Mouse (Mus musculus) testis, adult 10 weeks (tissue): ENCODE measurements around the gene Cd247. TPM values are rescaled to one million over a fixed set of nuclear protein-coding genes. Genes with fewer than 3 reads are reported as not detected.

Source experiments
- polyA plus RNA-seq: library from polyadenylated mRNA; stranded (reverse); fragments of 350-450 nt; fragmentation: Illumina TruSeq; extraction: RNeasy Lipid Tissue Mini Kit (QIAGEN cat#74804); gene quantifications from one replicate; pipeline ENCODE4 v1.2.3, GENCODE M21; 2014; ENCODE audit warnings: low read depth, low replicate concordance

The Cd247 gene
- 15.6 TPM for polyA plus RNA-seq

DNA sequence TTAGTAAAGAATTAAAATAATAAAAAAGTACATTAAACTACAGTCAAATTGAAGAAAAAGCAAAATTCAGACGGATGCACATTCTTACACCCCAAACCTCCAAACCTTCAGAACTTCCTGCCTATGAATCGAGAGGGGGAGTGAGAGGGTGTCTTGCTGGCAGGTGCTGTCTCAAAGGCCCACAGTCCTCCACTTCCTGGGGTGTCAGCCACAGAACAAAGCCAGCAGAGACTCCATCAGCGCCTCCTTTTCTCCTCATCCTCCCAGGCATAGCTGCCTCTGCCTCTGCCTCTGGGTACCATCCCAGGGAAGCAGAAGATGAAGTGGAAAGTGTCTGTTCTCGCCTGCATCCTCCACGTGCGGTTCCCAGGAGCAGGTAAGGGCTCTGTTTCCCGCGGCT is at the start of gene Cd247:
Gene Cd247, plus strand, starts transcription at position 171 of the 400 bp plus-strand sequence.

DNA sequence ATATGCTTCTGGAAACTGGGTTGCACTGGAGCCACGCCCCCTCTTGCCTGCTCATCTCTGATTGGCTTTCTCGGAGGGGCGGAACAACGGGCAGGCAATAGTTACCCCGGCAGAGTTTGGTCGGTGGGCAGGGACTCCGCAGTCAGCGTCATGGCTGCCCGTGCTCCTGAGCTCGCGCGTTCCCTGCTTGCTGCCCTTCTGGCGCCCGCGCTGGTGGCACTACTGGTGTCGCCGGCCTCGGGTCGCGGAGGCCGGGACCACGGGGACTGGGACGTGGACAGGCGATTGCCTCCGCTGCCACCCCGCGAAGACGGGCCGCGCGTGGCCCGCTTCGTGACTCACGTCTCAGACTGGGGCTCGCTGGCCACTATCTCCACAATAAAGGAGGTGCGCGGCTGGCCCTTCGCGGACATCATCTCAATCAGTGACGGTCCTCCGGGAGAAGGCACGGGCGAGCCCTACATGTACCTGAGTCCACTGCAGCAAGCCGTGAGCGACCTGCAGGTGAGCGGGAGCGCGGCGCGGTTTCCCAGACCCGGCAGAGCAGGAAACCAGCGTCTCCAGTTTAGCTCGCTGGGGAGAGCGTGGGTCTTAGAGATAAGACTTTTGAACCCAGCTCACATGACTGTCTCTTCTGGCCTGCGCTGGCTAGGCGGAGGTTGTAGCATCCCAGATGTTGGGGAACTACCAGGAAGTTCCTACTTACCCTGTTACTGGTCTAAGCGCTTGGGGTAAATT is 24.7 kb upstream of the Cd247 start, which contains the start of gene Creg1:
Gene Creg1, plus strand, starts transcription at position 112 of the 738 bp plus-strand sequence.

Other genes starting within 250 kb of the Cd247 start
- 36.5 TPM for gene Mpzl1, start 154.1 kb upstream of the Cd247 start, polyA plus RNA-seq
- 1.0 TPM for gene Rcsd1, start 78.9 kb upstream of the Cd247 start, polyA plus RNA-seq
- gene Creg1, start 24.9 kb upstream of the Cd247 start, polyA plus RNA-seq: 109 TPM
- 16.0 TPM for gene Pou2f1, start 214.0 kb downstream of the Cd247 start, polyA plus RNA-seq